Mouse (Mus musculus) lung, embryonic 14.5 days (tissue): Measurements from ENCODE around the gene Prr23a3. TPM values are rescaled to one million over a fixed set of nuclear protein-coding genes. Genes with fewer than 3 reads are reported as not detected.
A peak's percentile ranks its signal among the peaks of the same experiment; 100 is the strongest.

ENCODE experiments used
- ATAC-seq: fragments of 200-750 bp; cut with Nextera tagmentation; 2 replicates; pipeline ENCODE4 v1.8.0; 2017; ENCODE audit warnings: mild to moderate bottlenecking, moderate TSS enrichment, moderate library complexity; ENCODE audit not compliant: insufficient read depth
- DNase-seq: peaks from one replicate; pipeline ENCODE4 v3.0.0-alpha.2; 2015
- H3K27ac ChIP-seq: fragments of 300-500 bp; sonication (generic); 2 replicates; pipeline ENCODE4 v1.5.1; 2014; ENCODE audit warnings: low read depth, mild to moderate bottlenecking, moderate library complexity
- H3K27me3 ChIP-seq: fragments of 300-500 bp; sonication (generic); 2 replicates; pipeline ENCODE4 v1.6.1; 2014; ENCODE audit warnings: low read length, control low read depth; ENCODE audit not compliant: insufficient read depth
- H3K36me3 ChIP-seq: fragments of 300-500 bp; sonication (generic); 2 replicates; pipeline ENCODE4 v1.6.1; 2014; ENCODE audit warnings: control low read depth; ENCODE audit not compliant: insufficient read depth
- H3K4me1 ChIP-seq: fragments of 300-500 bp; sonication (generic); 2 replicates; pipeline ENCODE4 v1.6.1; 2014; ENCODE audit warnings: antibody characterized with exemption, control low read depth; ENCODE audit not compliant: insufficient read depth
- H3K4me2 ChIP-seq: fragments of 300-500 bp; sonication (generic); 2 replicates; pipeline ENCODE4 v1.6.1; 2014; ENCODE audit warnings: mild to moderate bottlenecking
- H3K4me3 ChIP-seq: fragments of 300-500 bp; sonication (generic); 2 replicates; pipeline ENCODE4 v1.5.1; 2014; ENCODE audit warnings: low read depth, low read length
- H3K9ac ChIP-seq: fragments of 300-500 bp; sonication (generic); 2 replicates; pipeline ENCODE4 v1.6.1; 2014
- H3K9me3 ChIP-seq: fragments of 300-500 bp; sonication (generic); 2 replicates; pipeline ENCODE4 v1.6.1; 2016; ENCODE audit warnings: low read depth, low read length, control low read depth
- CTCF ChIP-seq: IDR thresholded peaks from 2 replicates; pipeline ENCODE4 v1.5.1; 2016; ENCODE audit warnings: antibody characterized with exemption, low read depth
- WGBS: fragments of 180-500 bp; shearing (Covaris S2); extraction: QIAGEN DNeasy Blood & Tissue Kit; methylation state at CpG from one replicate; pipeline ENCODE4 v1.1.7; 2014; 5-methylcytosine and 5-hydroxymethylcytosine counted together
- polyA plus RNA-seq: library from polyadenylated mRNA; unstranded; fragments of >200 nt; fragmentation: Nextera tagmentation; extraction: Ambion mirVana; gene quantifications from 2 replicates; pipeline ENCODE4 v1.2.1, GENCODE M21; 2014

The Prr23a3 gene
- not detected in 2 replicates for polyA plus RNA-seq

DNA sequence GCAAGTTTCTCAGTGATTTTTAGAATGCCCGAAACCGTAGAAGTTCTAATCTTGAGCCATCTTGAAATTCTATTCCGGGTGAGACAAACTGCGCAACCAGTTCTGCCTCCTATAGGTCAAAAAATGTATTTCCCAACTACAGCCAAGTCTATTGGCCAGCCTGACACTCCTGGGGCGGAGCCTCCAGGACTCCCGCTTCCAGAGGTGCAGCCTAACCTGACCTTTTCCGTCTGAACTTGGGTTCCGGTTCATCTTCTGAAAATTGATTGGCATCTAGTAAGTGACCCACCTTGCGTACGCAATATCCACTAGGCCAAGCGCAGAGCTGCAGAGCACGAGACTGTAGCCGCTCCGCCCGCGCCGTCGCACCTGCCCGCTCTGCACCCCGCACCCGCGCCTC is at the start of gene Prr23a3:
Prr23a3 (plus strand) TSS at position 197 of the 400 bp plus-strand sequence.
- no peaks in the 10 kb centered on the region for H3K4me1 ChIP-seq
- no peak within 1 kb of the TSS for H3K4me3 ChIP-seq
- WGBS, result 44% methylated on average over 22 of the region's 22 CpGs
- no peak within 1 kb of the TSS for H3K4me2 ChIP-seq
- H3K9ac ChIP-seq, result no peak within 1 kb of the TSS
- no peak within 1 kb of the TSS for H3K27ac ChIP-seq
- DNase-seq, result no peak
- no peaks in the 10 kb centered on the region for H3K9me3 ChIP-seq
- no peaks in the 10 kb centered on the region for H3K27me3 ChIP-seq
- no peak for TF ChIP-seq CTCF
- H3K36me3 ChIP-seq, result no peaks in the 10 kb centered on the region
- ATAC-seq, result no peak

GRCm38 (mm10) chr9:98816066-98816465 is 48.5 kb upstream of the Prr23a3 start:
- no peak overlapping the region for H3K4me3 ChIP-seq
- ATAC-seq, result no peak
- DNase-seq, result no peak
- no peaks in the 10 kb centered on the region for H3K4me1 ChIP-seq
- no peaks in the 10 kb centered on the region for H3K36me3 ChIP-seq
- no peak overlapping the region for H3K9ac ChIP-seq
- no peak overlapping the region for H3K27ac ChIP-seq
- H3K4me2 ChIP-seq, result no peak overlapping the region
- no peak for TF ChIP-seq CTCF
- H3K9me3 ChIP-seq, result no peaks in the 10 kb centered on the region
- WGBS, result 63% methylated on average over 3 of the region's 3 CpGs
- no peaks in the 10 kb centered on the region for H3K27me3 ChIP-seq

- H3K4me3 ChIP-seq, result no peak overlapping the region
- no peaks in the 10 kb centered on the region for H3K9me3 ChIP-seq
- no peaks in the 10 kb centered on the region for H3K4me1 ChIP-seq
- no peaks in the 10 kb centered on the region for H3K36me3 ChIP-seq
- no peak for DNase-seq
- no peak overlapping the region for H3K27ac ChIP-seq
- no peak overlapping the region for H3K9ac ChIP-seq
- no peak overlapping the region for H3K4me2 ChIP-seq
- 81% methylated on average over 7 of the region's 7 CpGs for WGBS
- H3K27me3 ChIP-seq, result no peaks in the 10 kb centered on the region
- TF ChIP-seq CTCF, result no peak
- no peak for ATAC-seq
Measured at GRCm38 (mm10) chr9:98817592-98817991, 47.0 kb upstream of the Prr23a3 start.

DNA sequence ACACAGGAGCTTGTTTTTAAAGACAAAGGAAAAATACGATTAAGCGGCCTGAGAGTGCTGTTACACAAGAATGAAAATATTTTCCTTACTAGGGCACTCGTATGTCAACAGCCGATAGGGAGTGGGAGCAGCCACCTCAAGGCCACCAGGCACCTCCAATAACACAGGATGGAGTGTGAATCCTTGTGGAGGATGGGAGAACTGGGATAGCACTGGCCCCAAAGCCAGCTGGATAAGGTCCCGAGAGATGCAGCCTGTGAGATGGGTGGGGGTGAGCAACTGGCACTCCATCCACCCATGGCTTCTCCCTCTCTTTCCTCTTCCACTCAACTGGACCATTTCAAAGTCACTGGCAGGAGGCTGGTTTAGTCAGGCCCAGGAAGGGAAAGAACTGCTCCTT is 45.6 kb upstream of the Prr23a3 start:
- DNase-seq (no peak), ATAC-seq (no peak)
- Histone ChIP-seq H3K4me2 (no peak overlapping the region), H3K4me3 (no peak overlapping the region), H3K27me3 (no peaks in the 10 kb centered on the region), H3K36me3 (no peaks in the 10 kb centered on the region), H3K4me1 (no peaks in the 10 kb centered on the region), H3K27ac (no peak overlapping the region), H3K9ac (no peak overlapping the region), H3K9me3 (no peaks in the 10 kb centered on the region)
- WGBS, result 65% methylated on average over 5 of the region's 5 CpGs
- no peak for TF ChIP-seq CTCF

DNA sequence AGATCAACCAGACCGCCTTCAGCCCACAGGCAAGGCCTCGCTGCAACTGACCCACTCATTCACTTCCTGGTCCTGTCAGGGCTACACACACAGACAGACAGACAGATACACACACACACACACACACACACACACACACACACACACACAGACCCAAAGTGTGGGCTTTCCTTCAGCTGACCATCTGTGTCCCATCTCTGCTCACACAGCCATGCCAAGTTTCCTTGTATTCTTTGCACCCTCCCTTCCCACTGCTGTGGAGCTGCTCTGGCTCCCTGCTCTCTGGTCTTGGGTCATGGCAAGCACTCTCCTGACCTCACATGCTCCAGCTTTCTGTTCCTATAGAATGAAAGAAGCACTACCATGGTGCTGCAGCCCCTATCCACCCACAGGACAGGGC is 45.1 kb upstream of the Prr23a3 start:
- no peaks in the 10 kb centered on the region for H3K36me3 ChIP-seq
- no peak overlapping the region for H3K9ac ChIP-seq
- no peak overlapping the region for H3K27ac ChIP-seq
- WGBS, result 75% methylated on average over 2 of the region's 2 CpGs
- TF ChIP-seq CTCF, result no peak
- H3K4me2 ChIP-seq, result no peak overlapping the region
- H3K4me1 ChIP-seq, result no peaks in the 10 kb centered on the region
- no peaks in the 10 kb centered on the region for H3K9me3 ChIP-seq
- H3K27me3 ChIP-seq, result no peaks in the 10 kb centered on the region
- ATAC-seq (peak; percentile 58; the same call in 1 of the 2 replicates), DNase-seq (peak; percentile 54)
- no peak overlapping the region for H3K4me3 ChIP-seq

- WGBS, result 72% methylated on average over 4 of the region's 4 CpGs
- Histone ChIP-seq H3K27ac (no peak overlapping the region), H3K9me3 (no peaks in the 10 kb centered on the region), H3K4me3 (no peak overlapping the region), H3K9ac (no peak overlapping the region), H3K36me3 (no peaks in the 10 kb centered on the region), H3K4me1 (no peaks in the 10 kb centered on the region), H3K27me3 (no peaks in the 10 kb centered on the region), H3K4me2 (no peak overlapping the region)
- no peak for DNase-seq
- no peak for ATAC-seq
- TF ChIP-seq CTCF, result no peak
Measured at GRCm38 (mm10) chr9:98820461-98820860, 44.1 kb upstream of the Prr23a3 start.

DNA sequence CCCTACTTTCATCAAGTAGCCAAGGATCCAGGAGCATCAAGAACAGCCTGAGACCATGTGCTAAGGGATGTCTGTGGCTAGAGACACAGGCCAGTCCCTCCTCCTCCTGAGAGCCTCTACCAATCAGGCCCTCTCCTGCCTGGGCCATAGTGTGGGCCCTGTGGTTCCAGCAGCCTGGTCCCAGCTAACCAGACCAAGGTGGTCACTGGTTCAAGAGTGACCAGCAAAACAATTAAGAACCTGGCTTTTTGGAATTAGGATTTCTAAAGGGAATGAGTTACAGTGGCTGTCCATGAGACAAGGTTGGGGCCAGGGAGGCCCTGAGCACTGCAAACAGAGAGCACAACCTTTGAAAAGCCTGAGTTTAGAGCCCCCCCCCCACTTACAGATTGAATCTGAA is 43.5 kb upstream of the Prr23a3 start:
- H3K4me1 ChIP-seq, result no peaks in the 10 kb centered on the region
- no peaks in the 10 kb centered on the region for H3K27me3 ChIP-seq
- H3K27ac ChIP-seq, result no peak overlapping the region
- no peak overlapping the region for H3K4me3 ChIP-seq
- no peak for TF ChIP-seq CTCF
- no peaks in the 10 kb centered on the region for H3K9me3 ChIP-seq
- no peak overlapping the region for H3K4me2 ChIP-seq
- DNase-seq (no peak), ATAC-seq (no peak)
- H3K36me3 ChIP-seq, result no peaks in the 10 kb centered on the region
- H3K9ac ChIP-seq, result no peak overlapping the region

GRCm38 (mm10) chr9:98823805-98824204 is 40.8 kb upstream of the Prr23a3 start:
- Histone ChIP-seq H3K4me2 (no peak overlapping the region), H3K4me1 (no peaks in the 10 kb centered on the region), H3K4me3 (no peak overlapping the region), H3K9me3 (no peaks in the 10 kb centered on the region), H3K9ac (no peak overlapping the region), H3K27ac (no peak overlapping the region), H3K36me3 (no peaks in the 10 kb centered on the region), H3K27me3 (no peaks in the 10 kb centered on the region)
- DNase-seq (no peak), ATAC-seq (no peak)
- WGBS, result 85% methylated on average over 7 of the region's 7 CpGs
- TF ChIP-seq CTCF, result no peak
